ENCODE assay signal across 10 mouse cellular contexts in genomic region chr7:81074546-81074945, GRCm38 (mm10). TPM values are rescaled to one million over a fixed set of nuclear protein-coding genes. Genes with fewer than 3 reads are reported as not detected.
DNase-seq lines count a peak whose midpoint lies in the region; ATAC-seq and TF ChIP-seq lines count a peak whose summit lies in the region.
"Had no signal": no experiment of that assay in that cellular context is flagged by ENCODE, and none has a peak within 500 bp of the region (broad histone marks: within the 10 kb centered on the region; RNA-seq: fewer than 3 reads in every experiment).

No protein-coding gene starts in this region.

- WGBS in lung, postnatal 0 days, result 32% methylated on average over 9 of the region's 9 CpGs

- no peak overlapping the region for H3K9ac ChIP-seq in lung, postnatal 0 days (replicated peaks; ENCODE audit: low read depth)
- H3K9ac ChIP-seq: hindbrain, embryonic 15.5 days; neural tube, embryonic 12.5 days had no signal

- TF ChIP-seq CTCF in lung, postnatal 0 days (IDR thresholded peaks at IDR 0.05), result no peak

- H3K4me2 ChIP-seq in lung, postnatal 0 days (replicated peaks; ENCODE audit: low read depth, low read length), result no peak overlapping the region
- H3K4me2 ChIP-seq: hindbrain, embryonic 15.5 days; neural tube, embryonic 12.5 days had no signal

- H3K27me3 ChIP-seq in lung, postnatal 0 days (replicated peaks; ENCODE audit: insufficient read depth, low read length), result no peaks in the 10 kb centered on the region
- H3K27me3 ChIP-seq: hindbrain, embryonic 15.5 days had no signal

- H3K9me3 ChIP-seq in lung, postnatal 0 days (ENCODE audit: low read length), result no peaks in the 10 kb centered on the region
- H3K9me3 ChIP-seq: hindbrain, embryonic 15.5 days; neural tube, embryonic 12.5 days had no signal

- peak; percentile 24 for DNase-seq in adrenal gland, postnatal 14 days
- no peak for DNase-seq in adrenal gland, postnatal 25 days
- DNase-seq in lung, postnatal 0 days (ENCODE audit: low spot score), result peak; percentile 41
- no peak for DNase-seq in lung, postnatal 36 days
- DNase-seq in liver, result peak; percentile 38
- peak; percentile 65 for DNase-seq in thymus, postnatal 14 days
- no peak for DNase-seq in adrenal gland, adult 2 months
- no peak for DNase-seq in ovary, postnatal 14 days (ENCODE audit: low spot score)

- H3K4me1 ChIP-seq in lung, postnatal 0 days (ENCODE audit: insufficient read depth, low read depth, low read length), result peaks cover 9% of the 10 kb centered on the region; the same call in 1 of the 2 replicates
- H3K4me1 ChIP-seq: hindbrain, embryonic 15.5 days; neural tube, embryonic 12.5 days had no signal

- H3K4me3 ChIP-seq in lung, postnatal 0 days (ENCODE audit: low read depth, low read length), result no peak overlapping the region
- H3K4me3 ChIP-seq: hindbrain, embryonic 15.5 days; neural tube, embryonic 12.5 days had no signal

- peak overlapping the region; percentile 57 for H3K27ac ChIP-seq in lung, postnatal 0 days (ENCODE audit: low read length)
- H3K27ac ChIP-seq: hindbrain, embryonic 15.5 days; neural tube, embryonic 12.5 days had no signal

- peak; percentile 29 for ATAC-seq in lung, postnatal 0 days

- no peaks in the 10 kb centered on the region for H3K36me3 ChIP-seq in lung, postnatal 0 days (ENCODE audit: insufficient read depth, low read length)
- H3K36me3 ChIP-seq: hindbrain, embryonic 15.5 days; neural tube, embryonic 12.5 days had no signal

- TF ChIP-seq EP300 in lung, postnatal 0 days (IDR thresholded peaks at IDR 0.05), result no peak

RNA-seq across cellular contexts. Expression of gene Alpk3, which starts 17.1 kb away (rescaled TPM):
- total RNA-seq in adrenal gland, postnatal 14 days (2021), result 0.22 and 0.38 TPM in 2 replicates
- total RNA-seq in adrenal gland, postnatal 25 days (2021), result 0.06 TPM in 1 of 2 replicates, not detected in the other
- 0.70 and 0.80 TPM in 2 replicates for polyA plus RNA-seq in lung, postnatal 0 days (2015; fragmentation: Nextera tagmentation; extraction: Ambion mirVana)
- total RNA-seq in adrenal gland, adult 2 months (2021), result under 1 TPM; 0.17 to 0.24 TPM
- 0.03 TPM in 2 replicates for polyA plus RNA-seq in adrenal gland, adult 2 months (2012; rRNA removed)

RNA-seq across cellular contexts. Expression of gene Slc28a1, which starts 40.1 kb away (rescaled TPM):
- 0.19 and 0.30 TPM in 2 replicates for total RNA-seq in adrenal gland, postnatal 14 days (2021)
- total RNA-seq in adrenal gland, postnatal 25 days (2021), result 0.15 TPM in 1 of 2 replicates, not detected in the other
- 0.05 and 0.06 TPM in 2 replicates for polyA plus RNA-seq in lung, postnatal 0 days (2015; fragmentation: Nextera tagmentation; extraction: Ambion mirVana)
- total RNA-seq in adrenal gland, adult 2 months (2021), result under 1 TPM in 1 of 2 experiments, not detected in 1; 0.10 TPM
- polyA plus RNA-seq in adrenal gland, adult 2 months (2012; rRNA removed), result 0.03 TPM in 1 of 2 replicates, not detected in the other
- polyA plus RNA-seq: hindbrain, embryonic 15.5 days; neural tube, embryonic 12.5 days had no signal

Comparison
In these comparisons a context has a peak if more than half of its experiments do, and no peak if none do; other contexts are left out.
1. DNase-seq: peak in adrenal gland, postnatal 14 days (single experiment), lung, postnatal 0 days (single experiment), liver (single experiment) and thymus, postnatal 14 days (single experiment); none in adrenal gland, postnatal 25 days (single experiment), lung, postnatal 36 days (single experiment), adrenal gland, adult 2 months (single experiment) and ovary, postnatal 14 days (single experiment).